Mouse (Mus musculus) adipose tissue, adult 10 weeks (tissue): ENCODE results near the gene Ccdc115. TPM values are rescaled to one million over a fixed set of nuclear protein-coding genes. Genes with fewer than 3 reads are reported as not detected.

Experiments
- polyA plus RNA-seq: library from polyadenylated mRNA; stranded (reverse); fragments of 350-450 nt; fragmentation: Illumina TruSeq; extraction: RNeasy Lipid Tissue Mini Kit (QIAGEN cat#74804); gene quantifications from one replicate; pipeline ENCODE4 v1.2.3, GENCODE M21; 2014; ENCODE audit warnings: low read depth, low replicate concordance

Gene Ccdc115
- polyA plus RNA-seq: 22.5 TPM

DNA sequence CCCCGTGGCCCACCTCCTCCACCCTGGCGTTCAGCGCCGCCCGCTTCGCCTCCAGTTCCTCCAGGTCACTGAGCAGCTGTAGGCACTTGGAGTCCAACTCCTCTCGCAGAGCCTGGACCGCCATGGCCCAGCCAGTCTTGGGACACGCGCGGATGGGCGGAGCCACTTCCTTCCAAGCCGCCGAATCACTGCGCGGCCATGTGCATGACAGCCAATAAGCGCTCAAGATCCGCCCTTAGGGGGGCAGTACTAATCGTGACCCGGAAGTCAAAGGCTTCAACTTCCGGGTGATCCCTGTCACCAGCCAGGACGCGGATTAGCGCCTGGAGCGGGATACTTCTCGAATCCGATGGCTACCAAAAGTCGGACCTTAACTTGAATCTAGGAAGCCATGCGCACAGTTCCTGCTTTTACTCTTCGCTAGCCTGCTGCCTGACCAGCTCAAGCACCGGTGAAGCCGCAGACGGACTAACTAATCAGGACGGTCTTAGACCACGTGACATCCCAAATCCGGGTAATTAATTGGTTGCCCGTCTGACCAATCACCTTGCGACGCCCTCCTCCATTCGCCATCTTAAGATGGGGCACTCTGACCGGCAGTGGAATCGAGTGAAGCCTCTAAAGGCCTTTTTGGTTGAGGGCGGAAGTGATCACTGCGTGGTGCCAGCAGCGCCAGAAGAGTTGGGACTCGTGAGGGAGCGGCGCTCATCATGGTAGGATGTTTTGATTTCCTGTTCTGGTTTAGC lies at the start of gene Ccdc115, which contains the start of gene Imp4:
TSS of gene Ccdc115 (minus strand) at position 458 of the 746 bp plus-strand sequence.
TSS of gene Imp4 (plus strand) at position 637 of the 746 bp plus-strand sequence.

GRCm38 (mm10) chr1:34459284-34460060 lies 20.0 kb upstream of the Ccdc115 start, which contains the start of gene Ptpn18:
Gene Ptpn18 (plus strand): TSS chr1:34459762.

Other genes starting within 250 kb of the Ccdc115 start
- 29.5 TPM for gene Imp4, start 179 bp upstream of the Ccdc115 start, polyA plus RNA-seq
- 15.6 TPM for gene Ptpn18, start 20.1 kb upstream of the Ccdc115 start, polyA plus RNA-seq
- 8.2 TPM for gene Prss39, start 58.7 kb upstream of the Ccdc115 start, polyA plus RNA-seq
- gene Cfc1, start 96.0 kb upstream of the Ccdc115 start, polyA plus RNA-seq: not detected
- 1.6 TPM for gene Prss40, start 121.3 kb upstream of the Ccdc115 start, polyA plus RNA-seq
- gene Amer3, start 140.0 kb upstream of the Ccdc115 start, polyA plus RNA-seq: not detected